Mouse (Mus musculus) bone marrow macrophage, adult 2 months (primary cell): ENCODE measurements at regions not wholly inside any gene's neighbourhood (a gene's known extent, or its start where the extent isn't known, plus 50 kb on each side); places are given as distances from the start of the nearest gene placed in this dataset.

Experiments used
- CTCF ChIP-seq: IDR thresholded peaks from 2 replicates; pipeline ENCODE4 v1.5.1; 2012; ENCODE audit warnings: low read depth, mild to moderate bottlenecking, low read length, moderate library complexity
- POLR2A ChIP-seq: IDR thresholded peaks from 2 replicates; pipeline ENCODE4 v1.6.1; 2012; ENCODE audit warnings: mild to moderate bottlenecking, low read depth, low read length, borderline replicate concordance

DNA sequence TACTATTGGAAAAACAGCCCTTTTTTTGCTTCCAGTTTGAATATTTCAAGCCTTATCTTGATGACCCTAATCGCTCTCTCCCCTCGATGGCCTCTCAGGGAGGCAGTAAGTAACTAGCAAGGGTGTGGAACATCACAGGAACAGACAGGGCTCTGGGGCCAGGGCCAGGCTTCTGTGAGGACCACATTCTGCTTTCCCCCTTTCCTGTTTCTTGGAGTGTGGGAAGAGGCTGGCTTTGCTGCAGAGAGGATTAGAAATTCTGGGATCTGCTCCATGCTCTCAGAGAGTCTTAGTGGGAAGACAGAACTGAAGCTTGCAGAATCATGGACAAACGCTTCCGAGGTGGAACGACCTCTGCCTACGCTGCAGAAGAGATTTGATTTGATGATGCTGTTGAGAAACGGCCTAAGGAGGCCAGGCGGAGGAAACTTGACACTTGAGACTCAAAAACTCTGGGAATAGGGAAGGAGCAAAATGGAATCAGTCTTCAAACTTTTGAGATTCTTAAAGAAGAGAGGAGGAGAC lies 316.3 kb upstream of the Clint1 start:
- TF ChIP-seq POLR2A = no peak
- TF ChIP-seq CTCF = no peak
